Comparison of ENCODE assay signal across 12 mouse cellular contexts in genomic region chr8:114505351-114506347, GRCm38 (mm10).
DNase-seq lines count a peak whose midpoint lies in the region; ATAC-seq and TF ChIP-seq lines count a peak whose summit lies in the region.
"Had no signal": no experiment of that assay in that cellular context is flagged by ENCODE, and none has a peak within 500 bp of the region (broad histone marks: within the 10 kb centered on the region; RNA-seq: fewer than 3 reads in every experiment).

No protein-coding gene starts in this region.

- H3K27me3 ChIP-seq in forebrain, embryonic 11.5 days (ENCODE audit: control insufficient read depth, insufficient read depth, low read length), result no peaks in the 10 kb centered on the region
- H3K27me3 ChIP-seq in forebrain, postnatal 0 days (ENCODE audit: insufficient read depth, low read length), result peaks cover 7% of the 10 kb centered on the region
- no peaks in the 10 kb centered on the region for H3K27me3 ChIP-seq in lung, embryonic 15.5 days
- no peaks in the 10 kb centered on the region for H3K27me3 ChIP-seq in midbrain, embryonic 15.5 days (replicated peaks)
- H3K27me3 ChIP-seq: Patski had no signal

- no peaks in the 10 kb centered on the region for H3K36me3 ChIP-seq in forebrain, embryonic 11.5 days (ENCODE audit: control insufficient read depth, insufficient read depth, low read length)
- no peaks in the 10 kb centered on the region for H3K36me3 ChIP-seq in forebrain, postnatal 0 days (ENCODE audit: insufficient read depth)
- H3K36me3 ChIP-seq in lung, embryonic 15.5 days, result no peaks in the 10 kb centered on the region
- no peaks in the 10 kb centered on the region for H3K36me3 ChIP-seq in midbrain, embryonic 15.5 days (replicated peaks)

- WGBS in forebrain, embryonic 11.5 days, result 91% methylated on average over 18 of the region's 18 CpGs
- WGBS in forebrain, postnatal 0 days, result 83% methylated on average over 18 of the region's 18 CpGs
- WGBS in lung, embryonic 15.5 days, result 54% methylated on average over 18 of the region's 18 CpGs
- WGBS in midbrain, embryonic 15.5 days, result 85% methylated on average over 18 of the region's 18 CpGs

- peak; percentile 42 for DNase-seq in forebrain, embryonic 11.5 days (ENCODE audit: low spot score)
- no peak for DNase-seq in forebrain, postnatal 0 days
- DNase-seq in lung, adult 18-20 months, result no peak
- peak; percentile 4 for DNase-seq in induced T-regulatory cell, adult 2 months (ENCODE audit: low read depth)
- DNase-seq in Muller cell, postnatal 12 days (ENCODE audit: inconsistent ontology term), result no peak
- no peak for DNase-seq in cerebellum, postnatal 4 days (ENCODE audit: low spot score in 2 of 2)
- DNase-seq: adrenal gland, postnatal 36 days; cerebellum, postnatal 10 days; kidney, adult 18-20 months had no signal

- no peak overlapping the region for H3K4me3 ChIP-seq in forebrain, embryonic 11.5 days (ENCODE audit: low read depth, low read length)
- H3K4me3 ChIP-seq in forebrain, postnatal 0 days (ENCODE audit: low read depth, low read length), result no peak overlapping the region
- no peak overlapping the region for H3K4me3 ChIP-seq in lung, embryonic 15.5 days
- H3K4me3 ChIP-seq in midbrain, embryonic 15.5 days, result no peak overlapping the region

- no peak for ATAC-seq in forebrain, embryonic 11.5 days (replicated peaks; ENCODE audit: low FRiP score)
- ATAC-seq in forebrain, postnatal 0 days, result no peak
- peak; percentile 63; the same call in 1 of the 2 replicates for ATAC-seq in lung, embryonic 15.5 days (ENCODE audit: borderline replicate concordance, extremely low read depth, low FRiP score, low TSS enrichment)
- no peak for ATAC-seq in midbrain, embryonic 15.5 days (replicated peaks)
- ATAC-seq: Patski had no signal

- no peak overlapping the region for H3K27ac ChIP-seq in forebrain, embryonic 11.5 days (ENCODE audit: low read depth, low read length)
- H3K27ac ChIP-seq in forebrain, postnatal 0 days (ENCODE audit: low read depth, low read length), result no peak overlapping the region
- no peak overlapping the region for H3K27ac ChIP-seq in lung, embryonic 15.5 days
- H3K27ac ChIP-seq in midbrain, embryonic 15.5 days, result peak overlapping the region; percentile 69; the same call in 1 of the 2 replicates

- no peak for TF ChIP-seq CTCF in forebrain, postnatal 0 days (IDR thresholded peaks at IDR 0.05; ENCODE audit: low read depth)

- no peak overlapping the region for H3K4me2 ChIP-seq in forebrain, embryonic 11.5 days (ENCODE audit: low read depth, low read length, severe bottlenecking)
- no peak overlapping the region for H3K4me2 ChIP-seq in forebrain, postnatal 0 days (ENCODE audit: low read depth)
- no peak overlapping the region for H3K4me2 ChIP-seq in lung, embryonic 15.5 days
- H3K4me2 ChIP-seq in midbrain, embryonic 15.5 days, result no peak overlapping the region; the same call in 1 of the 2 replicates

- peaks cover 4% of the 10 kb centered on the region; the same call in 1 of the 2 replicates for H3K4me1 ChIP-seq in forebrain, embryonic 11.5 days (replicated peaks; ENCODE audit: control insufficient read depth, insufficient read depth, low read length)
- no peaks in the 10 kb centered on the region for H3K4me1 ChIP-seq in forebrain, postnatal 0 days (ENCODE audit: insufficient read depth)
- peaks cover 20% of the 10 kb centered on the region for H3K4me1 ChIP-seq in lung, embryonic 15.5 days
- peaks cover 23% of the 10 kb centered on the region for H3K4me1 ChIP-seq in midbrain, embryonic 15.5 days

- no peaks in the 10 kb centered on the region for H3K9me3 ChIP-seq in forebrain, embryonic 11.5 days (ENCODE audit: control insufficient read depth, low read length)
- no peaks in the 10 kb centered on the region for H3K9me3 ChIP-seq in forebrain, postnatal 0 days (ENCODE audit: low read length)
- no peaks in the 10 kb centered on the region for H3K9me3 ChIP-seq in lung, embryonic 15.5 days
- no peaks in the 10 kb centered on the region for H3K9me3 ChIP-seq in midbrain, embryonic 15.5 days

- no peak overlapping the region for H3K9ac ChIP-seq in forebrain, embryonic 11.5 days (ENCODE audit: low read length)
- H3K9ac ChIP-seq in forebrain, postnatal 0 days, result no peak overlapping the region
- no peak overlapping the region for H3K9ac ChIP-seq in lung, embryonic 15.5 days
- no peak overlapping the region for H3K9ac ChIP-seq in midbrain, embryonic 15.5 days

Comparison
In these comparisons a context has a peak if more than half of its experiments do, and no peak if none do; other contexts are left out.
1. DNase-seq: peak in forebrain, embryonic 11.5 days (single experiment) and induced T-regulatory cell, adult 2 months (single experiment); none in forebrain, postnatal 0 days (single experiment), lung, adult 18-20 months (0 of 2), Muller cell, postnatal 12 days (single experiment) and cerebellum, postnatal 4 days (0 of 2).